Mouse (Mus musculus) stomach, embryonic 15.5 days (tissue): Measurements from ENCODE around the gene Tmem132d. TPM values are rescaled to one million over a fixed set of nuclear protein-coding genes. Genes with fewer than 3 reads are reported as not detected.

Experiments used
- ATAC-seq: fragments of 200-750 bp; cut with Nextera tagmentation; 2 replicates; pipeline ENCODE4 v1.8.0; 2017; ENCODE audit warnings: low read depth, moderate number of reproducible peaks, moderate TSS enrichment; ENCODE audit not compliant: insufficient read depth, low FRiP score
- H3K27ac ChIP-seq: fragments of 300-500 bp; sonication (generic); 2 replicates; pipeline ENCODE4 v1.5.1; 2015; ENCODE audit warnings: mild to moderate bottlenecking, inconsistent platforms
- H3K27me3 ChIP-seq: fragments of 300-500 bp; sonication (generic); replicated peaks from 2 replicates; pipeline ENCODE4 v1.6.1; 2015; ENCODE audit warnings: inconsistent platforms
- H3K36me3 ChIP-seq: fragments of 300-500 bp; sonication (generic); 2 replicates; pipeline ENCODE4 v1.6.1; 2015; ENCODE audit warnings: inconsistent platforms
- H3K4me1 ChIP-seq: fragments of 300-500 bp; sonication (generic); 2 replicates; pipeline ENCODE4 v1.6.1; 2015; ENCODE audit warnings: inconsistent platforms
- H3K4me2 ChIP-seq: fragments of 300-500 bp; sonication (generic); 2 replicates; pipeline ENCODE4 v1.6.1; 2015; ENCODE audit warnings: mild to moderate bottlenecking, inconsistent platforms
- H3K4me3 ChIP-seq: fragments of 300-500 bp; sonication (generic); replicated peaks from 2 replicates; pipeline ENCODE4 v1.5.1; 2015; ENCODE audit warnings: inconsistent platforms
- H3K9ac ChIP-seq: fragments of 300-500 bp; sonication (generic); 2 replicates; pipeline ENCODE4 v1.6.1; 2015; ENCODE audit warnings: inconsistent platforms
- H3K9me3 ChIP-seq: fragments of 300-500 bp; sonication (generic); 2 replicates; pipeline ENCODE4 v1.6.1; 2016; ENCODE audit warnings: inconsistent platforms
- WGBS: fragments of 180-500 bp; shearing (Covaris S2); methylation state at CpG from one replicate; pipeline ENCODE4 v1.1.7; 2015; 5-methylcytosine and 5-hydroxymethylcytosine counted together
- polyA plus RNA-seq: library from polyadenylated mRNA; unstranded; fragments of >200 nt; fragmentation: Nextera tagmentation; extraction: Ambion mirVana; gene quantifications from 2 replicates; pipeline ENCODE4 v1.2.1, GENCODE M21; 2015

Gene Tmem132d
- polyA plus RNA-seq, 1 experiment from 2014 or later = 0.05 TPM

- Histone ChIP-seq H3K4me2 (no peak overlapping the region), H3K4me1 (no peaks in the 10 kb centered on the region), H3K27ac (no peak overlapping the region), H3K9ac (no peak overlapping the region), H3K4me3 (no peak overlapping the region), H3K36me3 (no peaks in the 10 kb centered on the region), H3K27me3 (no peaks in the 10 kb centered on the region), H3K9me3 (no peaks in the 10 kb centered on the region)
- WGBS = 35% methylated on average over 3 of the region's 3 CpGs
- ATAC-seq = no peak
These were observed 310.2 kb downstream of the Tmem132d start for GRCm38 (mm10) chr5:128122656-128123055.

DNA sequence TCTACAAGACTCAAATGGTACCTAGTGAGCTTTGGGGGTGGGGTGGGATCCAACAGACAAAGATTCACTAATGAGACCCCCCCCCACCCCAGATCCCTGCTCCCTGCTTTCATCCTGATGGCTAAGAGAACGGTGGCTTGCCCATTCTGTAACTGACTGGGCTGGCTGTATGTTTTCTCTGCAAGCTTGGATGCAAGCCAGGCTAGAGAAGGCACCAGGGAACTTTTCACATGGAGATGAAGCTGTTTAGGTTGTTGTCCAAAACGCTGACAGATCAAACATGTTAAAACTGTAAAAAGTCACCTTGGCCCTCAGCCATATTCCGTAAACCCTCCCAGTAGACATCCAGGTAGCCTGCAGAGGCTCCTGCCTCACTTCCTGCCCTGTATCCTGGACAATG, 313.7 kb downstream of the Tmem132d start:
- Histone ChIP-seq H3K9ac (no peak overlapping the region), H3K4me1 (no peaks in the 10 kb centered on the region), H3K27me3 (no peaks in the 10 kb centered on the region), H3K9me3 (no peaks in the 10 kb centered on the region), H3K4me3 (no peak overlapping the region), H3K36me3 (no peaks in the 10 kb centered on the region), H3K27ac (no peak overlapping the region), H3K4me2 (no peak overlapping the region)
- ATAC-seq = no peak
- 49% methylated on average over 3 of the region's 3 CpGs for WGBS

GRCm38 (mm10) chr5:128113107-128113506, 319.8 kb downstream of the Tmem132d start:
- Histone ChIP-seq H3K4me1 (no peaks in the 10 kb centered on the region), H3K9me3 (no peaks in the 10 kb centered on the region), H3K4me3 (no peak overlapping the region), H3K27me3 (no peaks in the 10 kb centered on the region), H3K4me2 (no peak overlapping the region), H3K36me3 (no peaks in the 10 kb centered on the region), H3K9ac (no peak overlapping the region), H3K27ac (no peak overlapping the region)
- WGBS = 87% methylated on average over 8 of the region's 8 CpGs
- ATAC-seq = no peak

DNA sequence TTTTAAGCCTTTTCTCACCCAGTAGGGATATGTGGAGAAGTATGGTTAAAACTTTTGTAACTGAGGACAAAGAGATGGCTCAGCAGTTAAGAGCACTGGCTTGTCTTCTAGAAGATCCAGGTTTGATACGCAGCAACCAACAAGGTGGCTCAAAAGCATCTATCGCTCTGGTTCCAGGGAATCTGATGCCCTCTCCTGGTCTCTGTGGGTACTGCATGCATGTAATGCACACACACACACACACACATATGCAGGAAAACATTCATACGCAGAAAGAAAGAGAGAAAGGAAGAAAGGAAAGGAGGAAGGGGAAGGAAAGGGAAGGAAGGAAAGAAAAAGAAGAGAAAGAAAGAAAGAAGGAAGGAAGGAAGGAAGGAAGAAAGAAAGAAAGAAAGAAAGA, 320.4 kb downstream of the Tmem132d start:
- H3K9me3 ChIP-seq = no peaks in the 10 kb centered on the region
- H3K4me2 ChIP-seq = no peak overlapping the region
- H3K36me3 ChIP-seq = no peaks in the 10 kb centered on the region
- no peaks in the 10 kb centered on the region for H3K4me1 ChIP-seq
- no peak overlapping the region for H3K9ac ChIP-seq
- WGBS = 92% methylated on average over 3 of the region's 3 CpGs
- no peak overlapping the region for H3K4me3 ChIP-seq
- H3K27ac ChIP-seq = no peak overlapping the region
- ATAC-seq = no peak
- no peaks in the 10 kb centered on the region for H3K27me3 ChIP-seq

GRCm38 (mm10) chr5:128111664-128112063, 321.2 kb downstream of the Tmem132d start:
- no peaks in the 10 kb centered on the region for H3K9me3 ChIP-seq
- H3K4me3 ChIP-seq = no peak overlapping the region
- no peak overlapping the region for H3K9ac ChIP-seq
- H3K36me3 ChIP-seq = no peaks in the 10 kb centered on the region
- 73% methylated on average over 5 of the region's 5 CpGs for WGBS
- H3K27me3 ChIP-seq = no peaks in the 10 kb centered on the region
- ATAC-seq = no peak
- no peaks in the 10 kb centered on the region for H3K4me1 ChIP-seq
- H3K4me2 ChIP-seq = no peak overlapping the region
- H3K27ac ChIP-seq = no peak overlapping the region

DNA sequence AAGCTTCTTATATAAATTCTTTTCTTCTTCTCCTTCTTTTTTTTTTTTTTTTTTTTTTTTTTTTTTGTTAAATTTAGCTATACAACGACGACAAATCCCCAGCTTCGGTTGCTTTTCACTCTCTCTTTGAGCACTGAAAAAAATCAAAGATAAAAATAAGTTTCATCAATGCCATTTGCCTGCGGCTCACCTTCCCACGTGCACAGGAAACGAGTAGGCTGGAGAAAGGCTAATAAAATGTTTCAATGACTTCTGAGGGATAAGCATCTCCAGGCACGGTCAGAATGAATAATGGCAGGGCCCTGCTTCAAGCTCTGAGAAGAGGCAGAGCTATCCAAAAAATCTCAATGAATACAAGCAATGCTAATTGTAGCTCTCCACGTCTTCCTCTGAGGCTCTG, 330.3 kb downstream of the Tmem132d start:
- no peak for ATAC-seq
- H3K4me2 ChIP-seq = no peak overlapping the region
- no peak overlapping the region for H3K27ac ChIP-seq
- H3K27me3 ChIP-seq = no peaks in the 10 kb centered on the region
- H3K9me3 ChIP-seq = no peaks in the 10 kb centered on the region
- no peak overlapping the region for H3K4me3 ChIP-seq
- no peaks in the 10 kb centered on the region for H3K36me3 ChIP-seq
- 64% methylated on average over 8 of the region's 8 CpGs for WGBS
- no peaks in the 10 kb centered on the region for H3K4me1 ChIP-seq
- H3K9ac ChIP-seq = no peak overlapping the region

- H3K9ac ChIP-seq = no peak overlapping the region
- WGBS = 77% methylated on average over 5 of the region's 5 CpGs
- no peaks in the 10 kb centered on the region for H3K27me3 ChIP-seq
- no peak overlapping the region for H3K4me2 ChIP-seq
- no peak for ATAC-seq
- H3K36me3 ChIP-seq = no peaks in the 10 kb centered on the region
- H3K4me1 ChIP-seq = no peaks in the 10 kb centered on the region
- no peak overlapping the region for H3K27ac ChIP-seq
- H3K9me3 ChIP-seq = no peaks in the 10 kb centered on the region
- no peak overlapping the region for H3K4me3 ChIP-seq
These were observed 332.5 kb downstream of the Tmem132d start for GRCm38 (mm10) chr5:128100331-128100730.

- no peak for ATAC-seq
- Histone ChIP-seq H3K4me2 (no peak overlapping the region), H3K27me3 (no peaks in the 10 kb centered on the region), H3K36me3 (no peaks in the 10 kb centered on the region), H3K27ac (no peak overlapping the region), H3K4me1 (no peaks in the 10 kb centered on the region), H3K9ac (no peak overlapping the region), H3K4me3 (no peak overlapping the region), H3K9me3 (no peaks in the 10 kb centered on the region)
- 84% methylated on average over 2 of the region's 2 CpGs for WGBS
These were observed 333.4 kb downstream of the Tmem132d start for GRCm38 (mm10) chr5:128099439-128099838.

- no peak overlapping the region for H3K4me2 ChIP-seq
- WGBS = 81% methylated on average over 5 of the region's 5 CpGs
- no peak overlapping the region for H3K9ac ChIP-seq
- no peak overlapping the region for H3K4me3 ChIP-seq
- H3K27ac ChIP-seq = no peak overlapping the region
- H3K27me3 ChIP-seq = no peaks in the 10 kb centered on the region
- no peaks in the 10 kb centered on the region for H3K9me3 ChIP-seq
- H3K4me1 ChIP-seq = no peaks in the 10 kb centered on the region
- no peaks in the 10 kb centered on the region for H3K36me3 ChIP-seq
- ATAC-seq = no peak
These were observed 342.3 kb downstream of the Tmem132d start for GRCm38 (mm10) chr5:128090578-128090977.

DNA sequence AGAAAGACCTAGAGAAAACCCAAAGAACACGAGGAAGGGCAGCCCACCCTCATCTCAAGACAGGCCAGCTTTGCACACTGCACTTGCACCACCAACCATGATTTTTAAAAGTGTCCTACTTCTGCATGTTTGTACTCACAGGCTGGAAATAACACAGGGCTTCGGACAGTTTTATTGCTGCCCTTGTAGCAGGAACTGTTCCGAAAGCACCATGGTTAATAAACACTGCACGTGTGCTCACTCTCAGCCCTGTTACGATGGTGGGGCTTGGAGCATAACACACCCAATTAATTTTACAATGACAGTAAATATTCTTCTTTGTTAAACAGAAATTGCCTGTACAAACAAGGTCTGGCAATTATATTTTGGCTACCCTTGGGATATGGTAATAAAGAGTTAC, 357.4 kb downstream of the Tmem132d start:
- no peak overlapping the region for H3K4me2 ChIP-seq
- no peak for ATAC-seq
- H3K27ac ChIP-seq = no peak overlapping the region
- H3K9ac ChIP-seq = no peak overlapping the region
- no peak overlapping the region for H3K4me3 ChIP-seq
- H3K27me3 ChIP-seq = no peaks in the 10 kb centered on the region
- H3K4me1 ChIP-seq = no peaks in the 10 kb centered on the region
- no peaks in the 10 kb centered on the region for H3K9me3 ChIP-seq
- 63% methylated on average over 5 of the region's 5 CpGs for WGBS
- H3K36me3 ChIP-seq = no peaks in the 10 kb centered on the region

DNA sequence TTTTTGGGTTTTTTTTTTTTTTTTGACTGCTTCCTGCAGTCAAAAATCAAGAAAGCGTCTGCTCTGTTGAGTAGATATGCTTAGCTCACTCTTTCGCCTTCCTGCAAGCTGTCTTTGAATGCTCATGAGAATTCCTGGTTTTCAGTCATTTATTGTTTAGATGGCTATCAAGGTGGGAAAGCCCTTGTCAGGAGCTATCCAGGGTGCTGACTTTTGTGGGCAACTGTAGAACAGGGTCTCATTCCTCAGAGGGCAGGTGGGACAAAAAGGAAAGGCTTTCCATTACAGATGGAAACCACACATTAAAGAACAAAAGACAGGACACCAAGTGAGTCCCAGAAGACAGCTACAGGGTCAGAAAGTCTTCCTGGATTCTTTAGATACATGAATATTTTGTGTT, 360.3 kb downstream of the Tmem132d start:
- WGBS = 77% methylated on average over 2 of the region's 2 CpGs
- no peak for ATAC-seq
- no peaks in the 10 kb centered on the region for H3K27me3 ChIP-seq
- H3K9me3 ChIP-seq = no peaks in the 10 kb centered on the region
- H3K4me1 ChIP-seq = no peaks in the 10 kb centered on the region
- no peaks in the 10 kb centered on the region for H3K36me3 ChIP-seq
- no peak overlapping the region for H3K4me3 ChIP-seq
- no peak overlapping the region for H3K27ac ChIP-seq
- no peak overlapping the region for H3K9ac ChIP-seq
- no peak overlapping the region for H3K4me2 ChIP-seq

DNA sequence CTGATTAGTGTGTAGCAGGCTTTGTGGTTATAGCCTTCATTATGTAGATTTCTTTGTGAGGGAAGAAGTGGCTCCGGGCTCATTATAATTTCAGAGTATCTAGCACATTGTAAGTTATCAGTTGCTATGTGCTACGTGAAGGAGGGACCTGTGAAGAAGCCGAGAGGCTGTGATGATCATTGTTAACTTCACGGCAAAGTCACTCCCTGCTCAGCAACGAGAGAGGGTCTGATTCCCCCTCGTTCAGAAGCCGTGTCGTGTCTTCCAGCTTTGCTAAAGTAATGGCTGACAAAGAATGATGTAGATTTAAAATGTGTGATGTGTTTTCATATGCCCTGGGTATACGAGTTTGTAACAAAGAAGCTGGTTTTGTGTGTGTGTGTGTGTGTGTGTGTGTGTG, 391.1 kb downstream of the Tmem132d start:
- Histone ChIP-seq H3K4me1 (no peaks in the 10 kb centered on the region), H3K4me2 (no peak overlapping the region), H3K9me3 (no peaks in the 10 kb centered on the region), H3K36me3 (no peaks in the 10 kb centered on the region), H3K27ac (no peak overlapping the region), H3K9ac (no peak overlapping the region), H3K4me3 (no peak overlapping the region), H3K27me3 (no peaks in the 10 kb centered on the region)
- ATAC-seq = no peak
- 80% methylated on average over 9 of the region's 9 CpGs for WGBS

DNA sequence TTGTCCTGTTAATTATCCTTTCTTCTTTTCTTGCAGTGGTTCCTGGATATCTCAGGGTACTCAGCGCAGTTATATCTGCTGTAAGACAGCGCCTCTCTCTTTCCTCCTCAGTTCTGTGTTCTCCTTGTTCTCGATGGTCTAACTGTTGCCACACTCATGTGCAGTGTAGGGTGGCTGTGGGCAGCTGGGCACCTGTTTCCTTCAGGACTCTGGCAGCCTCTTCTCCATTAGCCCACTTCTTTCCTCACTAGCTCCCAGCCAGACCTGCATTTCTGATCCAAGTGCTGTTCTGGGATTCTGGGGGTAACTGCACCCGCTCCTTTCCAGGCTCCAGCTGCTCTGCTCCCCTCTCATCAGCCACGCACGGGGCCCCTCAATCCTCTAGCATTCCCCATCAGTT, 392.8 kb downstream of the Tmem132d start:
- H3K9ac ChIP-seq = no peak overlapping the region
- H3K27ac ChIP-seq = no peak overlapping the region
- H3K27me3 ChIP-seq = no peaks in the 10 kb centered on the region
- H3K4me2 ChIP-seq = no peak overlapping the region
- H3K4me3 ChIP-seq = no peak overlapping the region
- no peaks in the 10 kb centered on the region for H3K4me1 ChIP-seq
- no peak for ATAC-seq
- no peaks in the 10 kb centered on the region for H3K36me3 ChIP-seq
- no peaks in the 10 kb centered on the region for H3K9me3 ChIP-seq
- WGBS = 81% methylated on average over 6 of the region's 6 CpGs
